Mouse (Mus musculus) cerebellum, adult 11-12 months (tissue): ENCODE measurements around the gene Rab8a.

Experiments used
- DNase-seq: peaks from one replicate; pipeline ENCODE4 v3.0.0; 2022

Rab8a gene

DNA sequence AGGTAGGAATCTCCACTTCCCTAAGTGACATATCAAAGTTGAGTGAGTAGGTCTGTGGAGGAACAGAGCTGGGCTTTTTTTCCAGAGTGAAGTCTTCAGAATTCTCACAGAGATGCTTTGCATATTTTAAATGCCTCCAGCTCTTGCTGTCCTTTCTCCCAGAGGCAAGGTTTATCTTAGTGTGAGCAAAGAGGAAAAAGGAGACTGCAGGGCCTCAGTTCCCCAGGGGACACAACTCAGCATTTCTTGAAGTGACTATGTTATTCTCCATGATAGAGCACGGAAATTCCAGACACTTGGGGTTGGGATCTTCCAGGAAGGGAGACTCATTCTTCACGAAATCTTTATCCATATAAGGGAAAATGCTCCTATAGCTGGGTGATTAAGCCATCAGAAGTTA lies 13.7 kb upstream of the Rab8a start:
- no peak for DNase-seq

GRCm38 (mm10) chr8:72149056-72149455 lies 11.9 kb upstream of the Rab8a start:
- no peak for DNase-seq

DNA sequence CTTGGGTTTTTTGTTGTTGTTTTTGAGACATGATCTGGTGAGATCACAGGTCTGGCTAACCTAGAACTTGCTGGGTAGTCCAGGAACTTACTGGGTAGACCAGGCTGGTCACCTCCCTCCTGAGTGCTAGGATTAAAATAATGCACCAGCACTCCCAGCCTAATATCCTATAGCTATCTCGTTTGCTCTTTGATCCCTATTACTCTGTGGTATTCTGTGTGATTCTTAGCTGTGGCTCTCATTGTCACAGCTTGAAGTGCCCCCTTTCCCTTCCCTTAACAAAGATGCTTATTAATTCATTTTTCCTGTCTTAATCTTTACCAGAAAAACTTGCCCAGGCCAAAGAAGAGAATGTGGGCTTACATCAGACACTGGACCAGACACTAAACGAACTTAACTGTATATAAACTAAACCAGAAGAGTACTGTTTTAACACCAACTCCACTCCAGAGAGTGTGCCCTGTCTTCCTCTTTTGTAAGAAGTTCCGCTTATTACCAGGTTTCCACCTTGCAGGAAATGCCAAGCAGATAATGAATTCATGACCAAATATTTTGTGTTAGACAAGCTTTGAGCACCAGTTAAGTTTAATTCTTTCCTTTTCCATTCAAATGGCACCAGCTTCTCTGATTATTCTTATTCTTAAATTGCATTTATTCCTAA lies 9.5 kb upstream of the Rab8a start:
- DNase-seq = no peak

- DNase-seq = no peak
Measured at GRCm38 (mm10) chr8:72153382-72153781, 7.6 kb upstream of the Rab8a start.

GRCm38 (mm10) chr8:72158096-72158495 lies 2.9 kb upstream of the Rab8a start:
- DNase-seq = no peak

- peak; percentile 21 for DNase-seq
Measured at GRCm38 (mm10) chr8:72158726-72159125, 2.3 kb upstream of the Rab8a start.

GRCm38 (mm10) chr8:72160007-72160406 lies 993 bp upstream of the Rab8a start:
- DNase-seq = peak; percentile 32

DNA sequence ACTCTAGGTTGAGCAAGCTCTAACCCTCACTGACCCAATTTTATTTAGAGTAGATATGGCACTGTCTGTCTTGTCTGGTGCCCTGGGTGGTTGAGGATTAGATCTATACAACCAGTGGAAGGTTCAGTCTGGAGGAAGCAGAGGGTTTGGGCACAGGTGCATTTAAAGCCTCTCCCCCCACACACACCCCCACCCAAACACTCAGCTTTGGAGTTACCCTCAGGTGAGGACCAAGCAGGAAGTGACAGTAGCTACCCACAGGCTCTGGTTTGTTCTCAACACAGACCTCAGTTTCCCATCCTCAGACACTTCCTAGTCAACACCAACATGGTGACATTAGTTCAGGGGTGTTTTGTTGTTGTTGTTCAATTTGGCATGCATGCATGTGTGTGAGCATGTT lies 1.8 kb downstream of the Rab8a start:
- no peak for DNase-seq

GRCm38 (mm10) chr8:72169098-72169668 lies 8.2 kb downstream of the Rab8a start:
- DNase-seq = no peak

DNA sequence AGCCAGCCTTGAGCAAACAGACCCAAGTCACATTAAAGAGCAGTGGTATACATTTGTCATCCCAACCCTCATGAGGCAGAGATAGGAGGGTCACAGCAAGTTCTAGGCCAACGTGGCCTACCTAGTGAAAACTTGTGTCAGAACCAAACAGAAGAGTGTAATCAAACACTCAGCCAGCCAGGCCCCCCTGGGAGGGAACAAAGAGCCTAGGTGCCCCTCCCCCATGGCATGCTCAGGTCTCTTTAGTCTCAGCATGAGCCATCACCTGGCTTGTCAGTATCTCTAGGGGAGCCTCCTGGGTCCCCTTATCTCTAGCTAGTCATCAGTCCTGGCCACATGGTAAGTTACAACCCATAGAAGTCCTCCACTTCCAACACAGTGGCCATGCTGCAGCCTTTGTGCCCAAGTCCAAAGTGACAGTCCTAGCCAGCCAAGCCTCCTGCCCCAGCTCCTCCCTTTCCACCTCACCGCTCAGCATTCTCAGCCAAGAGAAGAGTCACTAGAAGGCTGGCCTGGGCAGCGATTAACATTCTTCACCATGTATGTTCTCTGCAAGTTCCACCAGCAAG lies 8.8 kb downstream of the Rab8a start:
- DNase-seq = no peak

DNA sequence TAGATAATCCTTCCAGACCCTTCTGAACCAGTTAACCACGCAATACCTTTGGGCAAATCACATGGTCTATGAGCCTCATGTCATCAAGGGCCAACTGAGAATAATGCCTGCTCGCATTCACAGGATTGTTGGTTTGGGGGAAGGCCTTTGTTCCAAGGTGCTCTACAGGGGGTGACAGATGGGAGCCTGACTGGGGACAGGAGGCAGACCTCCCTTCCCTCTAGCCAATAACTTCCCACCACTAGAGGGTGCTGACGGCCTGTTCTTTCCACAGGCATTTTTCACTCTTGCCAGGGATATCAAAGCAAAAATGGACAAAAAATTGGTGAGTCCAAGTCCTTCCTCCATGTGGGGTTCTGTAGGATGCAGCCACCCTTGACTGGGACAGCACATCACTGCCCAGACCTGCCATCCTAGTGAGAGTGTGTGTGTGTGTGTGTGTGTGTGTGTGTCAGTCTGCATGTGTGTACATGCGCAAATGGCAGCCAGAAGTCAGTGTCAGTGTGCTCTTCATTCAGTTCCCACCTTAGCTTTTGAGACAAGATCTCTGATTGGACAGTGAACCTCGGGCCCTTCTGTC lies 16.4 kb downstream of the Rab8a start:
- DNase-seq = peak; percentile 75

DNA sequence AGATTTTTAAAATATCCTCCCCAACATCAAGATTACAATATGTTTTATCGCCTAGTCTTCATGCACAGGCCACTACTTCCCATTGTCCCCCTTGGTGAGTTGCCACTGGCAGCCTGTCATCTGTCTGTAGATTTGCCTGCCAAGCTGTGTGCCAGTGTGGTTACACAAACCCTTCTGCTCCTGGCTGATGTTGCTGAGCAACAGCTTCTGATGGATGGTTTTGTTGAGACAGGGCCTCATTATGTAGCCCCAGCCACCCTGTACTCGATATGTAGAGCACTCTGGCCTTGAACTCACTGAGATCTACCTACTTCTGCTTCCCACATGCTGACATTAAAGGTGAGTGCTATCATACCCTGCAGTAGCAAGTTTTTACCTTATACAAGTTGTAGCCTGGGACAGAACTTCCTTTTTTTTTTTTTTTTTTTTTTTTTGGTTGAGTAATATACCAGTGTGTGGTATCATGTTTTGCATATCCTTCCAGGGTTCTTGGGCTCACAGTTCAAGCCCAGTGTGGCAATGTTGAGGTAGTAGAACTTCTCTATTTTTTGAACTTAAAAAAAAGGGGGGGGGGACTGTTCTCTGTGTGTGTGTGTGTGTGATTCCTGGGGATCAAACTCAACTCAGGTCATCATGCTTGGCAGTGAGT lies 22.7 kb downstream of the Rab8a start:
- no peak for DNase-seq

GRCm38 (mm10) chr8:72187793-72188331 lies 26.9 kb downstream of the Rab8a start:
- DNase-seq = no peak

GRCm38 (mm10) chr8:72189417-72190214 lies 28.6 kb downstream of the Rab8a start, which contains the start of gene Hsh2d:
Gene Hsh2d, plus strand, starts transcription at chr8:72189638.
- DNase-seq = no peak

GRCm38 (mm10) chr8:72190215-72190539 lies 29.2 kb downstream of the Rab8a start:
- no peak for DNase-seq

DNA sequence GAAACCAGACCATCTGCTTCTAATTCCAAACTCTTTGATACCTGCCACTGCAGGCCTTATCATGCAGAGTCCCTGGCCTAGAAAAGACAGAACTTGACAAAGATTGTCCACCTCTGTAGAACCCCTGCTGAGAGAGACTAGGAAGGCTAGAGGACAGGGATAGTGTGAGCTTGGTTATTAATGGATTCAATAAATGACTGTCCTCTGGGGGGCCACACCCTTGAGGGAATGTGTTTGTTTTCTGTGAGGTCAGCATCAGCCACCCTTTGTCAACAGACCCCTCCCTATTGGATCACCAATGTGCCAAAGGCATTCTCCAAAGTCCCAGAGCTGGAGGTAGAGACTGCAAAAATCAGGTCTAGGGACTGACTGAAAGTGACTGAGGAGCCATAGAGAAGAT lies 31.1 kb downstream of the Rab8a start:
- no peak for DNase-seq

DNA sequence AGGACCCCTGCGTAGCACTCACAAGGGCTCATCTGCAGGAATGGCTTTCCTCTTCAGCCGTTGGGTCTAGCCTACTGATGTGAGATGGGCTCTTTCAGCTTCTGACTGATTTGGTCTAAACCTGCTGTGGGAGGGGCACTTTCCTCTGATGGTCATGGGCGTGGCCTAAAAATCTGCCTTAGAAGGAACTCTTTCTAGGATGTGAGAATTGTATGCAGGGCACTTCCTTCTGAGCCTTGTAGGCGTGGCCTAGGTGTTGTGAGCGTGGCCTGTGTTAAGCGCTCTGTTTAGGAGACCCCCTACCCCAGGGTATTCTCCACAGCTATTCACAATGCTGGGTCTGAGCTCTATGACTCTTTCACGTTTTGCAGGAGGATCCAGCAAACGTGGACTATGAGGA lies 37.0 kb downstream of the Rab8a start:
- no peak for DNase-seq

DNA sequence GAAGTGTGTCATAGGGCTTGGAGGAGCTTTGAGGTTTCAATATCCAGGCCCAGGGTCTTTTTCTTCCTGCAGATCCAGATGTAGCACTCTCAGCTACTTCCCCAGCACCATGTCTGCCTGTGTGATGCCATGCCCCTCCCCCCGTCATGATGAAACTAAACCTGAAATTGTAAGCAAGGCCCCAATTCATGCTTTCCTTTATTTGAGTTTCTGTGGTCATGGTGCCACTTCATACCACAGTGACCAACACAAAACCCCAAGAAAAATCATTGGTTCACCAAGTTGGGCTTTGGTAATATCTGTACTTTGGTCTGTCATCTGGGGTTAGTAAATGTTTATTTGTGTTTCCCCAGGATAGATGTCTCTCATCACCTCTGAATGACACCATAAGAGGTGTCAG lies 47.6 kb downstream of the Rab8a start:
- no peak for DNase-seq

DNA sequence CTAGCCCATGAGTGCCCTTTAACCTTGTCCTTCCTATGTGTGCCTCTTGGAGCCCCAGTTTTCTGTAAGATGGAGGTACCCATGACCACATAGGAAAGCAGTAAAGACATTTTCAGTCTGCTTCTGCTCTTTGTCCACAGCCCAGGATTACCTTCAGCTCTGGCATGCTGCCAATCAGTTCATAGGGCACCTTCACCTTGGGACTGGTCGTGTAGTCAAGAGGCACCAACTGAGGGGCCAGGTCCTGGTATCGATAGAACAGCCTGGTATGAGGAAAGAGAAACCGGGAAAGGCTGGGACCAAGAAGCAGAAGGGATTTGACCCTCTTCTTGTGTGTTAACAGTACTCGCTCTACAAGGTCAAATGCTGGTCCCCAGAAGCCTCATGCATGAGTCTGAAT lies 49.2 kb downstream of the Rab8a start:
- no peak for DNase-seq

DNA sequence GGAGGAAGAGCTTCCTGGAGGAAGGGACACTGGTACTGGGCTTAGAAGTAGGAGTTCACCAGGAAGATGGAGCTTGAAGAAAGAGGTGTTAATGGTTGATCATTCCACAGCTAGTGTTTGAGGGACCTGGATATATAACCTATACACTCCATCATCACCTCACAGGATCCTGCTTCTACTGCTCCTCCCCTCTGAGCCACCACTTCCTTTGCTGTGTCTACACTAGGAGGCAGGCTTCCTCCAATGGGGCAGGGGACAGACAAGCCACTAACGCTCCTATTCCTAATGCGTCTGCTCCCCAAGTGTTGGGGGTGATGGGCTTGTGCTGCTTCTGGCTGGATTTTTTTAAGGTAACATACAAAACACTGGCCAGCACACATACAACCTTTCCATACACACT lies 49.7 kb downstream of the Rab8a start:
- no peak for DNase-seq

GRCm38 (mm10) chr8:72211846-72212245 lies 50.8 kb downstream of the Rab8a start:
- no peak for DNase-seq

DNA sequence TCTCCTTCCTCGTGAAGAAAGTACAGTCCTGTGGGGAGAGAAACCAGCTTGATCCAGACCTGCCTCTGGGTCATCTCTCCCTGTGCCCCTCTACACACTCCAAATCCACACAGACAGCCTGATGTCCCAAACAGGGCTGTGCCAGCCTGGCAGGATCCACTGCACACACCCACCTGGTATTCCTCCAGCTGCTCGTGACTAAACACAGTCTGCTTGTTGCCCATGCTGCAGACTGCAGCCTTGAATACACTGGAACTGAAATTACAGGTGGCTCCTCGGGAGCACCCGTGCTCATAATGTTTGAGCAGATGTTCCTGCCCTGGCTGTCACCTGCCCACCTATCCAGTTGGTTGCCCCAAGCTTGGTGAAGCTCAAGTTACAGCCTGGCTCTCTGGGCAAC lies 51.8 kb downstream of the Rab8a start, which contains the start of gene Cib3:
Gene Cib3, minus strand, starts transcription at position 87 of the 400 bp plus-strand sequence.
- DNase-seq = no peak

DNA sequence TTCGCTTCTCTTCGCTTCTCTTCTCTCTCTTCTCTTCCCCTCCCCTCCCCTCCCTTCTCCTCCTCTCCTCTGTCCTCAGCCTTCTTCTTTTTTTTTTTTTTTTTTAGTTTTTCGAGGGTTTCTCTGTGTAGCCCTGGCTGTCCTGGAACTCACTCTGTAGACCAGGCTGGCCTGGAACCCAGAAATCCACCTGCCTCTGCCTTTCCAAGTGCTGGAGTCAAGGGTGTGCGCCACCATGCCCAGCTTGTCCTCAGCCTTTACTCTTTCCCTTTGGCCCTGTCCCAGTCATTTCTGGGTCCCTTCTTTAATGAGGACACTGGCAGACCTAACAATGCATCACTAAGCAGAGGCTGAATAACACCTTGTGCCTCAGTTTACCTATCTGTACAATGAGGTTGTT lies 52.5 kb downstream of the Rab8a start, which contains the start of gene Gm11034:
Gene Gm11034, minus strand, starts transcription at position 101 of the 400 bp plus-strand sequence.
- DNase-seq = no peak
